8 mouse cellular contexts compared by ENCODE assay signal in the genomic region with DNA sequence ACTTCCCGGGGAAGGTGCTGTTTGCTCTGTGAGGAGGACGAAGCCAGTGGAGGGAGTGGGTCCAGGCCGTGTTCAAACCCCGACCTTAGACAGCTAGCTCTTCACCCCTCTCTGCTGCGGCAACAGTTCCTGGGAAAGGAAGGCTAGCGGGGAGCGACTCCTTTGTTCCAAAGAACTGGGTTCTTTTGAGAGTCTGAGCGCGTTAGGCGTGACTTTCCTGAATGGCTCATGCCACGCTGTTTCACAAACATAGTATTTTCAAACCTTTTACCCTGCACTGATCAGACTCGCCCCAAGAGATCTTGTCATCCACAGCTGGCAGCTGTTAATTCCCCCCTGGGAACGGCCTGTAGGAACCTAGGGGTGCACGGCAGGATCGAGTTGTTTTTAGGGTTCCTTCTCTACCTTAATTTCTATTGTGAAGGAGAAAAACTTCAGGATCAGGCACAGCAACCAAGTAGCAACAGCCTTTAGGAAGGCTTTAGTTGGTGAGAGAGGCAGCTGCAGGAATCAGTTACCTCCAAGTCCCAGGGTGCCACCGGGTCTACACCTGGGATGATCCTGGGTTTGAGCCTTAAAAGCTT. TPM values are rescaled to one million over a fixed set of nuclear protein-coding genes. Genes with fewer than 3 reads are reported as not detected.
A peak's percentile ranks its signal among the peaks of the same experiment; 100 is the strongest.
DNase-seq lines count a peak whose midpoint lies in the region; ATAC-seq and TF ChIP-seq lines count a peak whose summit lies in the region.

No protein-coding gene starts in this region.

- peak overlapping the region; percentile 14; the same call in 1 of the 2 replicates for H3K27ac ChIP-seq in brown adipose tissue, adult 24 weeks (replicated peaks; ENCODE audit: low read depth, low read length)
- H3K27ac ChIP-seq in heart, embryonic 16.5 days (ENCODE audit: low read length): peak overlapping the region; percentile 98
- peak overlapping the region; percentile 90 for H3K27ac ChIP-seq in liver, embryonic 14.5 days

- peak overlapping the region; percentile 77 for H3K4me2 ChIP-seq in heart, embryonic 16.5 days (ENCODE audit: low read depth, low read length)
- peak overlapping the region; percentile 88 for H3K4me2 ChIP-seq in liver, embryonic 14.5 days (ENCODE audit: low read depth)

- H3K9me3 ChIP-seq in heart, embryonic 16.5 days (replicated peaks; ENCODE audit: control insufficient read depth, low read length): no peaks in the 10 kb centered on the region
- H3K9me3 ChIP-seq in liver, embryonic 14.5 days (ENCODE audit: control insufficient read depth, low read length): no peaks in the 10 kb centered on the region

- H3K4me3 ChIP-seq in lung, adult 2 months (replicated peaks; ENCODE audit: extremely low read depth, low read depth, low read length): peak overlapping the region; percentile 53
- peak overlapping the region; percentile 73 for H3K4me3 ChIP-seq in brown adipose tissue, adult 24 weeks (ENCODE audit: insufficient read depth, low read depth, low read length)
- peak overlapping the region; percentile 92 for H3K4me3 ChIP-seq in heart, embryonic 16.5 days (ENCODE audit: low read length)
- H3K4me3 ChIP-seq in liver, embryonic 14.5 days (ENCODE audit: insufficient read depth in 1 of 2, low read depth in 2 of 2, low read length in 2 of 2): peak overlapping the region; percentile 73 to 95

- H3K9ac ChIP-seq in heart, embryonic 16.5 days (ENCODE audit: low read length): peak overlapping the region; percentile 97
- peak overlapping the region; percentile 92 for H3K9ac ChIP-seq in liver, embryonic 14.5 days (replicated peaks)

- 7% methylated on average over 16 of the region's 16 CpGs for WGBS in lung, adult 2 months
- 11% methylated on average over 16 of the region's 16 CpGs for WGBS in heart, embryonic 16.5 days
- 5% methylated on average over 16 of the region's 16 CpGs for WGBS in liver, embryonic 14.5 days (ENCODE audit: insufficient replicate concordance)

- H3K4me1 ChIP-seq in lung, adult 2 months (ENCODE audit: control insufficient read depth, insufficient read depth, low read length): 0 out of 2 replicates have a peak, but pooled peaks cover 4% of the 10 kb centered on the region
- H3K4me1 ChIP-seq in brown adipose tissue, adult 24 weeks (ENCODE audit: control insufficient read depth, insufficient read depth, insufficient read length, low read length): peaks cover 6% of the 10 kb centered on the region; the same call in 1 of the 2 replicates
- H3K4me1 ChIP-seq in heart, embryonic 16.5 days (ENCODE audit: control insufficient read depth, insufficient read depth, low read length): peaks cover 12% of the 10 kb centered on the region
- H3K4me1 ChIP-seq in liver, embryonic 14.5 days (replicated peaks; ENCODE audit: control insufficient read depth in 2 of 2, insufficient read depth in 2 of 2, low read length in 1 of 2): peaks cover 7 to 36% of the 10 kb centered on the region in 2 experiments

- TF ChIP-seq EP300 in liver, embryonic 14.5 days (IDR thresholded peaks at IDR 0.05; ENCODE audit: low read depth): no peak

- no peak for DNase-seq in lung, adult 2 months
- DNase-seq in lung, postnatal 25 days (ENCODE audit: low spot score): no peak
- DNase-seq in liver, embryonic 14.5 days (ENCODE audit: low read depth in 3 of 3, low spot score in 3 of 3): no peak
- DNase-seq in retina, embryonic 14.5 days (ENCODE audit: low spot score): no peak
- no peak for DNase-seq in frontal cortex, postnatal 10 days (ENCODE audit: low spot score in 2 of 2)
- DNase-seq in layer of hippocampus, postnatal 36 days: no peak

- H3K27me3 ChIP-seq in heart, embryonic 16.5 days (ENCODE audit: control insufficient read depth, insufficient read depth, low read length): no peaks in the 10 kb centered on the region
- no peaks in the 10 kb centered on the region for H3K27me3 ChIP-seq in liver, embryonic 14.5 days (ENCODE audit: control insufficient read depth, insufficient read depth, low read length)

- H3K36me3 ChIP-seq in heart, embryonic 16.5 days (ENCODE audit: control insufficient read depth, insufficient read depth): 0 out of 2 replicates have a peak, but pooled peaks cover 2% of the 10 kb centered on the region
- H3K36me3 ChIP-seq in liver, embryonic 14.5 days (replicated peaks; ENCODE audit: control insufficient read depth, insufficient read depth, low read depth): peaks cover 29% of the 10 kb centered on the region

- TF ChIP-seq POLR2A in lung, adult 2 months (IDR thresholded peaks at IDR 0.05; ENCODE audit: borderline replicate concordance, extremely low read depth, low read depth, low read length): no peak

- no peak for ATAC-seq in heart, embryonic 16.5 days (replicated peaks; ENCODE audit: extremely low read depth, insufficient read depth, low FRiP score)
- ATAC-seq in liver, embryonic 14.5 days (ENCODE audit: insufficient read depth): no peak

- no peak for TF ChIP-seq CTCF in lung, adult 2 months (IDR thresholded peaks at IDR 0.05; ENCODE audit: insufficient read depth, low read length)
- no peak for TF ChIP-seq CTCF in liver, embryonic 14.5 days (IDR thresholded peaks at IDR 0.05; ENCODE audit: low read depth)

RNA-seq across cellular contexts. Expression of a gene that starts 1.3 kb away (rescaled TPM):
- polyA plus RNA-seq in lung, adult 2 months (2012; rRNA removed): 12.0 and 13.9 TPM in 2 replicates
- 3.5 and 5.0 TPM in 2 replicates for polyA plus RNA-seq in brown adipose tissue, adult 24 weeks (2012; ENCODE audit: insufficient read depth, insufficient read length, missing spikeins)
- polyA plus RNA-seq in heart, embryonic 16.5 days (2015; fragmentation: Nextera tagmentation; extraction: Ambion mirVana): 35.8 and 42.5 TPM in 2 replicates
- 21.5 and 30.2 TPM in 2 replicates for polyA plus RNA-seq in liver, embryonic 14.5 days (2012; rRNA removed)
- 13.4 and 14.5 TPM in 2 replicates for polyA plus RNA-seq in liver, embryonic 14.5 days (2014; fragmentation: Nextera tagmentation; extraction: Ambion mirVana)
- total RNA-seq in layer of hippocampus, postnatal 36 days (2021): 10 to 100 TPM; 24.8 to 26.7 TPM

RNA-seq across cellular contexts. Expression of a gene that starts 31.8 kb away (rescaled TPM):
- polyA plus RNA-seq in lung, adult 2 months (2012; rRNA removed): 0.58 and 0.83 TPM in 2 replicates
- not detected in 2 replicates for polyA plus RNA-seq in brown adipose tissue, adult 24 weeks (2012; ENCODE audit: insufficient read depth, insufficient read length, missing spikeins)
- polyA plus RNA-seq in heart, embryonic 16.5 days (2015; fragmentation: Nextera tagmentation; extraction: Ambion mirVana): not detected in 2 replicates
- not detected in 2 replicates for polyA plus RNA-seq in liver, embryonic 14.5 days (2012; rRNA removed)
- not detected in 2 replicates for polyA plus RNA-seq in liver, embryonic 14.5 days (2014; fragmentation: Nextera tagmentation; extraction: Ambion mirVana)
- total RNA-seq in layer of hippocampus, postnatal 36 days (2021): not detected

Comparison
In these comparisons a context has a peak if more than half of its experiments do, and no peak if none do; other contexts are left out.
1. H3K27ac ChIP-seq: peak in every context shown above with its lines; median percentile 98 in heart, embryonic 16.5 days; 90 in liver, embryonic 14.5 days; 14 in brown adipose tissue, adult 24 weeks.